Mouse (Mus musculus) left cerebral cortex, postnatal 4 days (tissue): ENCODE results near the gene Gm20894. TPM values are rescaled to one million over a fixed set of nuclear protein-coding genes. Genes with fewer than 3 reads are reported as not detected.
"Not testable (repeated sequence)": the region's sequence is repeated elsewhere in the genome, so short reads cannot be mapped to it uniquely, and the experiment has no call there.

ENCODE experiments used
- DNase-seq: peaks from one replicate; pipeline ENCODE4 v3.0.0-alpha.2; 2022
- intact Hi-C: fragments of 180-260 bp; cut with DNase I; formaldehyde crosslinking; loops from one replicate; pipeline ENCODE4 v1.15.1; 2025
- total RNA-seq, 2 experiments: library from RNA; stranded (reverse); gene quantifications; 2 replicates each; pipeline ENCODE4 v1.2.3; 2021

Gene Gm20894
- total RNA-seq: not detected

DNA sequence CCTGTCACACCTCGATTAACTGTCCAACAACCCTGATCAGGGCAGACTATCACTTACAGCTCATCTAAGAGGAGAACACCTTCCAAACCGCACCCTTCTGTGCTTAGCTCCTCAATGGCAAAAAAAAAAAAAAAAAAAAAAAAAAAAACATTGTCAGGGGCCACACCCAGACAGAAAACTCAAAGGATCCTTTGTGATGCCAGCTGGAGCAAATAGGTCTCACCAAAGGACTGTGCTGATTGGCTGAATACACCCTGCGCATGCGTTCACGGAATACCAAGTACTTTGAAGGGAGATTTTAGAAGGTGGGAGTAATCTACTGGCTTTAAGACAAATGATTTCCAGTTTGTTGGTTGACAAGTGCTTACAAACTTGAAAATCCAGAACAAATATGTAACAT, at the start of gene Gm20894:
TSS of gene Gm20894 (minus strand) at position 101 of the 400 bp plus-strand sequence.
- intact Hi-C loops, DNase-seq: not testable (repeated sequence)
